Mouse (Mus musculus): ENCODE data around the gene Dnah7a.
"Not testable (repeated sequence)": the region's sequence is repeated elsewhere in the genome, so short reads cannot be mapped to it uniquely, and the experiment has no call there.

Gene Dnah7a

DNA sequence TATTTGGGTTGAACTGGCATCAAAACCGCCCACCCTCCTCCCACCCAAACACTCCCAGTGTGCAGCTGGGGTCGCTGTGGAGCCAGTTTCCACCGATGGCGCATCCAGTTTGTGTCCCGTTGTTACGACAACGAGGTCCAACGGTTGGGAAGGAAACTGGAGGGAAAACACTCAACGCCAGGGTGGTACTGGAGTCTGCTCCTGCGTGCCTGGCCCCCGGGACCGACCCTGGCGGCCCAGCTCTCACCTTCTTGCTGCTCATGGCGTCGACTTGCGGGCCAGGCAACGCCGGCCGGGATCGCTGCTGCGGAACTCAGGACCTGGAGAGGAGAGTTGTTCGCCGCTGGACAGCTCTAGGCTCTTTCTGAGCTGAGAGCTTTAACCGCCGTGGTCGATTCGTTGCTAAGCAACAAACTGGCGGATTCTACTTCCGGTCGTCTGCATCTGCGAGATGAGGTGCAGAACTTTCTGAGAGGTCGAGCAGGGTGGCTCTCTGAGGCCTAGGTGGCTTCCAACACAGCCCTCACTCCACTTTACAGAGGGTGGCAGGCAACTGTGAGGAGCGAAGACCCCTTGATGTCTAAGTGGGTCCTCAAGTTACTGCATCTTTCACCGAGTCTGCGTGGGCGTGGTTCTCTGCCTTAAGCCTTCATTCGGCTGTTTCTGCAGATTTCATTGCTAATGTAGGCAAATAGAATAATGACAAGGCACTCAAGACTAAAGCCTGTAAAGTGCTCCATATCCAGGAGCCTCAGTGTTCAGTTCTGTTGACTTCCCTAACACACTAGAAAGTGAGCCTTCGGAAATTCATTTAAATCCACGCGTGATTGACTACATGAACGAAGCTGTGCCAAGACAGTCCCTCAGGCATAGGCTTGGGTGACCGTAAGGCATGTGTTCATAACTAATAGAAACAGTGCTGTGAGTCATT is at the start of gene Dnah7a:
Dnah7a (minus strand) TSS at position 354 of the 931 bp plus-strand sequence.
- peak; percentile 78 to 84 for DNase-seq (ENCODE audit: low spot score in 2 of 2)

GRCm38 (mm10) chr1:53753501-53753900 is 46.9 kb upstream of the Dnah7a start:
- not testable (repeated sequence) for DNase-seq (ENCODE audit: low spot score in 2 of 2)

DNA sequence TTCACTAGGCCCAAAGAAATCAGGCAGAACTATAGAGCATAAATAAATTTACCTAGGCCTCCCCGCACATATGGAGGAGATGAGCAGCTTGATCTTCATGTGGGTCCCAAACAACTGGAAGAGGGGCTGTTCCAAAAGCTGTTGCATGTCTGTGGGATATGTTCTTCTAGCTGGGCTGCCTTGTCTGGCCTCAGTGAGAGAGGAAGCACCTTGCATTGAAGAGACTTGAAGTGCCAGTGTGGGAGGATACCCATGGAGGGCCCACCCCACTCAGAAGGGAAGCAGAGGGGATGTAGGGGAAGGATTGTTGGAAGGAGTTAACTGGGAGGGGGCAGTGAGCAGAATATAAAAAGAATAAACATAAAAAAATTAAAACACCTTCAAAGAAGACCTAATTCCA is 44.6 kb upstream of the Dnah7a start:
- no peak for DNase-seq (ENCODE audit: low spot score in 2 of 2)

GRCm38 (mm10) chr1:53750697-53751096 is 44.1 kb upstream of the Dnah7a start:
- DNase-seq (ENCODE audit: low spot score in 2 of 2) = not testable (repeated sequence)

GRCm38 (mm10) chr1:53749881-53750385 is 43.3 kb upstream of the Dnah7a start:
- not testable (repeated sequence) for DNase-seq (ENCODE audit: low spot score in 2 of 2)

- no peak for DNase-seq (ENCODE audit: low spot score in 2 of 2)
These were observed 42.0 kb upstream of the Dnah7a start for GRCm38 (mm10) chr1:53748571-53748970.

DNA sequence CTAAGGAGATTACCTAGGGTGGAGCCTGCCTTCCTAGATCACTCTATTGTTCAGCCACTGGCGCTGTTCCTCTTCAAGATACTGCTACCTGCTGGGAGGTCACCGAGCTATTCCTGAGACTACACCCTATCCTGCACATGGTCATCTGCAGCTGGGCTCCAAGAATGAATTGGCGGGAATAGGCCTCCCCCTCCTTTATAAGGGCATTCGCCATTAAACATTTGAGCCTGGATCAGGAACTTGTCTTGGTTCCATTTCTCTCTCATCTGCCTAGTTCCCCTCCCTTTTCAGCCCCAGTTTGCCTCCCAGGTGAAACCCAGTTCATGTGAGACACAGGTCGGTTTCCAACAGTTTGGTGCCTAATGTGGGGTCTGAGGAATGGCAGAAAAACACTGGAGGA is 39.4 kb upstream of the Dnah7a start:
- DNase-seq (ENCODE audit: low spot score in 2 of 2) = no peak

DNA sequence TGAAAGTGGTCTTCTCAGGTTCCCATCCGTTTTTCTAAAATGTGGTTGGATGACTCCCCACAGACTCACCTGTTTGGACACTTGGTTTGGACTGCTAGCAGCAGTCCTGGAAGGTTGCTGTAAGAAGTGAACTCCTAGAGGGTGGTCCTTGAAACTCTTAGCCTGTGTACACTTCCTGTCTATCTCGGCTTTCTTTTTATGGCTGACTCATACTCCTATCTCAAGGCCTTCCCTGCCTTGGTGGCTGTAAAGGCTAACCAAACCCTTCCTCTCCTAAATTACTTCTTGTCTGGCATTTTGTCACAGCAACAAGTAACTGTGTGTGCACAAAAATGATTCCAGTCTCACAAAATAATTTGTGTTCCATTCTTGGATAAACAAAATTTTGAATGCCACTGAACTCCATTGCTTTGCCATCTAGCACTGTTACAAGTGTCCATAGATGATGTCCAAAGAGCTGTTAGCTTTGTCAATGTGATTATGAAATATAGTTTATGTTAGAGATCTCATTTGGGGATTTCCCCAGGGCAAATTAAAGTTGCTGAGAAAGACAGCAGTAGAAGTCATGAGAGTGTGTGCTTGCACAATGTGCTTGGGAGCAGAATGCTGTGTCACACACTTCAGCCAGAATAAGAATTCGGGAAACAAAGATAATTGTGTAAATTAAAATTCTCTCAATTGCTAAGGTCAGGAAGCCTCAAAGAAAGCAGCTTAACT is 35.3 kb upstream of the Dnah7a start:
- DNase-seq (ENCODE audit: low spot score in 2 of 2) = no peak

DNA sequence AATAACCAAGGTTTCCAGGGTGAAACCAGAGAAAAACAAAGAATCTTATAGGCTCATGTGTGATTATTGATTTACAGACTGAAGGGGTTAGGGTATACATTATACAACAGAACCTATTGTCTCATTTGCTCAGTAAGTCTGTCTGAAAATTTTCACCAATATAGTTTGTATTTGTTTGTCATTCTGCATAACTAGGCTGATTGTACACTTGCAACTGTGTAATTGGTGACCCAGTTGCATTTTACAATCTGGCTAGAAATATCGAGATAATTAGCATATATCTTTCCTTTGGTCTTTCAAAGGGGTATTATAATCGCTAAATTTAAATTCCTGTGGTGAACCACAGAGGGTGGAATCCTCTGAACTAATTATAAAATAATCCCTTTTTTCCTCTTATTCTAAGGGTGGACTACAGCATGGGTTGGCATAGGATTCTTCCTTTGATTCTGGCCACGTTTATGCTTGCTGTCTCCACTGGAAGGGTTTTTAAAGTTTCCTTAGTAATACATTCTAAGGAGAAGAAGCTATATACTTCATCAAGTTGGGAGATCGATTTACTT is 34.3 kb upstream of the Dnah7a start:
- no peak for DNase-seq (ENCODE audit: low spot score in 2 of 2)

GRCm38 (mm10) chr1:53740077-53740776 is 33.6 kb upstream of the Dnah7a start:
- not testable (repeated sequence) for DNase-seq (ENCODE audit: low spot score in 2 of 2)

DNA sequence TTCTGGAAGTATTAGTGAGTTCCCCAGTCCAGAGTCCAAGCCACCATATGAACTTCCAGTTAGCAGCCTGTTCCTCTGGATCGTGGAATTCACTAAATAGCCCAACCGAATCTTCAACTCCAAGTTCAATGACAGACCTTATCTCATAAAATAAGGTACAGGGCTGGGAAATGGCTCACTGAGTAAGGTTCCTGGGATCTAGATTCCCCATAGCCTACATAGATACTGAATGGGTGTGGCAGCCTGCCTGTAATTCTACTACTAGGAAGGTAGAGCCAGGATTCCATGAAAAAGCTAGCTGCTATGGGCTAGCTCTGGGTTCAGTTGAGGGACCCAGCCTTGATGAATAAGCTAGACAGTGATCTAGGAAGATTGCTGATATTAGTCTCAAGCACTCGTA is 30.0 kb upstream of the Dnah7a start:
- DNase-seq (ENCODE audit: low spot score in 2 of 2) = no peak

DNA sequence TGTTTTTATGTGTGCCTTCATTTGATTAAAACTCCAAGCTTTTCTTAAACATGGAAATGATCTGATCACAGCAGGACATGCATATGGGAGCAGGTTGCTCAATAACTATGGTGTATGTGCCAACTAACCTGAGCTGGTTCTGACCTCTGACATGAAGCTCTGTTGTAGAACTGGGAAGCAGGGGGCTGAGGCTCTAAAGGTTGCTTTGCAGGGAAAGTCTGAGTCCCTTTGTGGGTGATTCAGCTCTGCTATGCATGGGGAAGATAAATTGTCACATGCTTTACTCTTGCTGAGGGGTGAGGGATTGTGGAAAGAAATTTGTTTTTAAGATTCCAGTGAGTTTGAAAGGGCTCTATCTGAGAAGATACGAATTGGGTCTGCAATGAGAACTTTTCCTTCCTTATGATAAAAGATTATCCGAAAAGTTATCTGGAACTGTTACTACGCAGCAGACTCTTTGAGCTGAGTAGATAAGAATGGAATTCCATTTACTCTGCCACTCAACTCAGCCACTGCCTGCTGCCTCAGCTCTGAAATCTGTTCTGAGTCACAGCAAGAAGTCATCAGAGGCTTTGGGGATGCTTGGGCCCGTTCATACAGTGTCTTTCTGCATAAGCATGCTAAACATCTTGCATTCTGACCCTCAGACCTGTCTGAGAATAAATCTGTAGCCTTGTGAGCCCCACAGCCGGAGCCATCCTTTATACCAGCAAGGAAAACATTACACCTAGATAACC is 22.1 kb upstream of the Dnah7a start:
- no peak for DNase-seq (ENCODE audit: low spot score in 2 of 2)

DNA sequence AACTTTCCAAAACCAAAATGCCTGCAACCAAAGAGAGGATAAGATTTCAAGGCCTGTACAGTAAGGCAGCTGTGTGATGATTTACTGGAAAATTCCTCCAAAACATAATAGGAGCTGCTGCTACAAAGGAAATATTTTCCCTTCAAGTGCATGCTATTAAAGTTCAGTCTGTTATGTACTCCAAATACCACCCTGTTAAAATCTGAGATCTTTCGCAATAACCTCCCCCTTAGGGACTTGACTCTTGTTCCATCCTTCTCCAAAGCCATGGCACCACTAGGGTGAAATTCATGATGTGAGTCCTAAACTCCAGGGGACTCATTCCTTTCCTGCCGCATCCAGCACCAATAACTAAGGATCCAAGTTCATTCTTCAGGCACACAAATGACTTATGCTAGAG is 20.3 kb upstream of the Dnah7a start:
- DNase-seq (ENCODE audit: low spot score in 2 of 2) = no peak

DNA sequence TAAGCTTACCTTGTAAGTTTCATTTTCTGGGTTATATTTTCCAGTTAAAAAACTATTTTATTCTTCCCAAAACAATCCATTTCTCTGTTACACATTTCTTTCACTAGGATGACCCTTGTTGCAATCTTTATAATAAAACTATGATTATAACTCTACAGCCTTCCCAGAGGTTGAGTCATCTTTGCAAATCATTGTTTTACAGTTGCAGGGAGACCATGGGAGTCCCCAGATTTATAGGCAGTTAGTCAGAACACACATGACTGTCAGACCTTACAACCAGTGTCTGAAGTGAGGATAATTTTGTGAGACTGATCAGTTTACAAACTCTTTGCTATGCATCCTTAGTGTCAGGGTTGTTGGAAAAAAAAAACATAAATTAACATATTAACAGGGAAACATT is 14.8 kb upstream of the Dnah7a start:
- no peak for DNase-seq (ENCODE audit: low spot score in 2 of 2)

GRCm38 (mm10) chr1:53720601-53721351 is 14.2 kb upstream of the Dnah7a start:
- DNase-seq (ENCODE audit: low spot score in 2 of 2) = no peak

DNA sequence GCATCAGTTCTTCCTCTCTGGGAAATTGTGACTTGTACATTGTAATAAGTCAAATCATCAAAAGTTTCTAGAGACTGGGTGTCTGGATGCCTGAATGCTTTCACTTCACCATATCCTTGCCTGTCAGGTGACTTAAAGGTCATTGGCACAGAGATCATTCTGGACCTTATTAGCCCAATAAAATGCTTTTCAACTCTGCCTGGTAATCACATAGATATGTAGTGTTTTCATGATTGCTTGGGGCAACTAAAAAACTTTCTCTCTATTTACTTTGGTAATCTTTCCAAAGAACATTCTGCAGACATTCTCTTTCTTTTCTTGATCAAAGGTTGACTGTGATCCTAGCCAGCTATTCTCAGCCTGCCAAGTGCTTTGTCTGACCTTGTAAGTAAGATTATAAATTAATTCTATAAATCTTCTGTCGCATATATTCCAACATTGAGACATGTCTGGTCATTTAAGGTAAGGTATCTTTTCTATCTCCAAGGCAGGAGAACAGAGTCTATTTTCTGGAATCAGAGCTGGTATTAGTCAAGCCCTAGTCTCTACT is 9.5 kb upstream of the Dnah7a start:
- no peak for DNase-seq (ENCODE audit: low spot score in 2 of 2)

- DNase-seq (ENCODE audit: low spot score in 2 of 2) = no peak
These were observed 8.9 kb upstream of the Dnah7a start for GRCm38 (mm10) chr1:53715446-53715845.

DNA sequence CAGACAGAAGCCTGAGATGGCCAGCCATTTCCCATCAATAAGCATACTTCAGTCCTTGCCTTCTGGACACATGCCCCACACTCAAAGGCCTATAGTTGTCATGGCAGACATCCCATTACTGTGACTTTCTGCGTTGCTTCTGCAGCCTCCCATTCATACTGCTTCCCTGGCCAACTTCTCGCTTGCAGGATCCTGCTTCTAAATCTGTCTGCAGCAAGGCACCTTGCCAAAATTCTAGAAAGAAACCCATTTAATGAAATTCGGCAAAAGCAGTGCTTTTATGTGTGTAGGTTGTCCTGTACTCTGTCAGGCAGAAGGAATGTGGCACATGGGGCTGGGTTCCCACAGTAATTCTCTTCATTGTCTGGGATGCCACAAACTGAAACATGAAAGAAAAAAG is 6.8 kb upstream of the Dnah7a start:
- peak in 1 of 2 experiments; percentile 38 for DNase-seq (ENCODE audit: low spot score in 2 of 2)

DNA sequence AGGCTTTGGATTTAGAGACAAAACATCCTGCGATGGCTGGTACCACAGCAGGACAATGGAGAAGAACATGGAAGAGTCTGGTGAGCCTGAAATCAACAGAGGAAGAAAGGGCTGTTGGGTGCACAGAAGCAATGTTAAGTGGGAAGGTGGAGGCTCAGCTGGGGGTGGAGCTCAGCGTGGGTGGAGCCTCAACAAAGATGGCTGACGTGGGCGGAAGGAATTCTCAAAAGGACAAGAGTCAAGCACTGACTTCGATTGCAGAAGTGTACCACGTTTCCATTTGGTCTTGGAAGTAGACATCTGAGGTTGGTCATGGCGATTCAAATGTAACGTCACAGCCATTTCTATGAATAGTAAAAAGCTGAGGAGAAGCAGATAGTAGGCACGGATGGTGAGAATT is 4.5 kb upstream of the Dnah7a start:
- DNase-seq (ENCODE audit: low spot score in 2 of 2) = no peak

DNA sequence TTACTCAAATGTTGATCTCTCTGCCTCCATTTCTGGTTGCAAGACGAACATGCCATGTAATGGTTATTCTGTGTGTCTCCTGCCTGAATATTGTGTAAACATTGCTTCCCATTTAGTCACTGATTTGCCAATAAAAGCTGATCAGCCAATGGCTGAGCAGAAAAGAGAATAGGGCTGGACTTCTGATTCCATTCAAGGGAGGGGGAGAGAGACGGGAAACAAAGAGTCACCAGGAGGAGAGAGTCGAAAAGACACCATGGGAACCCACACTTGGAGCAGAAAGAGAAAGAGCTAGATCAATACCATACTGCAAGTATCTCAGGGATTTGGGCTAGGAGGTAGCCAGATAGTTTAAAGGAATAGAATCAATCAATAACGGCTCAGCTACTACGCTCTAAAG is 3.0 kb upstream of the Dnah7a start:
- DNase-seq (ENCODE audit: low spot score in 2 of 2) = not testable (repeated sequence)
